Mouse (Mus musculus): ENCODE results near the gene Zmym6.

DNA sequence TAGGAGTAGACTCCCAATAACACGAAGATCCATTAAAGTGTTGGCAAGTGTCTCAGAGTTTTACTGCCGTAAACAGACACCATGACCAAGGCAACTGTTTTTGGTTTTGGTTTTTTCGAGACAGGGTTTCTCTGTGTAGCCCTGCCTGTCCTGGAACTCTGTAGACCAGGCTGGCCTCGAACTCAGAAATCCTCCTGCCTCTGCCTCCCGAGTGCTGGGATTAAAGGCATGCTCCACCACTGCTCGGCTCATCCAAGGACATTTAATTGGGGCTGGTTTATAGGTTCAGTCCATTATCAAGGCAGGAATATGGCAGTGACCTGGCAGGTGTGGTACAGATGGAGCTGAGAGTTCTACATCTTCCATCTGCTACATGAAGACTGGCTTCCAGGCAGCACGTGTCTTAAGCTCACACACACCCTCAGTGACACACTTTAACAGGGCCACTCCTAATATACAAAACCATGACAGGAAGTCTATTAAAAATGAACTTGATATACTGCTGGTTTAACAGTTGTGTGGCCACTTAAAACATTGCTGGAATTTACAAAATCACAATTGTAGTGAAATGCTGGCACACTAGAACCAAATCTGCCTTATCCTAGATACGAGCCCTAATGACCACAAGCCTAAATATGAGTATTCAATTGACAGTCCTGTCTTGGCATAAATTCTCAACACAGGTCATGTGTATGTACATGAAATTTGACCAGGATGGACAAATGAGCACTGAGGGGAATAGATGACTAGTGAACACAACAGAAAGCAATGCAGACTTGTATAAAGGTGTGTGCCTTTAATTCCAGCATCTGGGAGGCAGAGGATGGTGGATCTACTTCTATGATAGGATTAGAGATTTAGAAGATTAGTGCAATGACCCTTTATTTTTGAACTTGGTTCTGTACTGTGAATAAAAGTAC, 39.0 kb upstream of the Zmym6 start:
- no peak for TF ChIP-seq EP300 (IDR thresholded peaks at IDR 0.05; ENCODE audit: insufficient read depth, low read depth, low read length)
- TF ChIP-seq POLR2A (IDR thresholded peaks at IDR 0.05; ENCODE audit: insufficient read depth, low read depth, low read length): no peak
- TF ChIP-seq CTCF (IDR thresholded peaks at IDR 0.05): no peak
